Mouse (Mus musculus) WW6 (cell line): ENCODE results near the gene Stn1.

Experiments used
- DNase-seq: peaks from one replicate; pipeline ENCODE4 v3.0.0-alpha.2; 2013; ENCODE audit warnings: low read depth, low spot score

Gene Stn1

DNA sequence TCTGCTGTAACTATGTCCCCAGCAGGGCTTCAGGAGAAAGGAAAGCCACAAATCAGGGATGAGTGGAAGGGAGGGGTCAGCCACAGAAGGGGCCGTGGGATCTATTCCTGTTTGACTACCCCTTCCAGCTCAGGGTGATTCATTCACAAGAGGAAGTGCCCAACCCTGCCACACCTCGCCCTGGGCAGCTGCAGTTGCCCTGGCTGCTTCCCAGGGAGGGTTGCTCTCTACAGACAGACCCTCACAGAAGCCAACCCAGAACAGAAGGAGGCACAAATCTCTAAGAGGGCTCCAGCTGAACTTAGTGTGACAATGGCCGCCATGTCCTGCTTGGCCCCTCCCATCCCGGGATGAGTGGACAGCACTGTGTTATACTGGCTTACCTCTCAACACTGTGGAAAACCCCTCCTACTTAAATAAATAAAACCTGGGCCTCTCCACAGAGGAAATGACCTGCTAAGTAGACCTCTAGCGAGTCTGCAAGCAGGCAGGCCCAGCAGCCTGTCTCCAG lies 28.5 kb downstream of the Stn1 start:
- no peak for DNase-seq

DNA sequence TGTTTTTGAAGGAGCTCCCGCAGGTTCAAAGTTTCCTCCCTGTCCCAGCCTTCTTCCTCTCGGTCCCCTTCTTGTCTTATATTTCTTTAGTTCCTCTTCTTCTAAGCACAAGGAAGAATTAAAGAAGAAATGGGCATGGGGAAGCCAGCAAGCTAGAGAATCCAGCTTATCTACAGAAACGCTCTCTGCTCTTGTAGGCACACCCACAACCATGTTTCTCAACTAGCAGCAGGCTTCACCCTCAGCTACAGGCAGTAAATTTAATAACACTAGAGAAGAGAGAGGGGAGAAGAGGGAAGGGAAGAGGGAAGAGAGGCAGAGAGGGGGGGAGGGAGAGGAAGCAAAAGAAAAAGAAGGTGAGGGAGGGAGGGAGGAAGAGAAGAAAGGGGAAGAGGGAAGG lies 29.1 kb downstream of the Stn1 start:
- DNase-seq = no peak

DNA sequence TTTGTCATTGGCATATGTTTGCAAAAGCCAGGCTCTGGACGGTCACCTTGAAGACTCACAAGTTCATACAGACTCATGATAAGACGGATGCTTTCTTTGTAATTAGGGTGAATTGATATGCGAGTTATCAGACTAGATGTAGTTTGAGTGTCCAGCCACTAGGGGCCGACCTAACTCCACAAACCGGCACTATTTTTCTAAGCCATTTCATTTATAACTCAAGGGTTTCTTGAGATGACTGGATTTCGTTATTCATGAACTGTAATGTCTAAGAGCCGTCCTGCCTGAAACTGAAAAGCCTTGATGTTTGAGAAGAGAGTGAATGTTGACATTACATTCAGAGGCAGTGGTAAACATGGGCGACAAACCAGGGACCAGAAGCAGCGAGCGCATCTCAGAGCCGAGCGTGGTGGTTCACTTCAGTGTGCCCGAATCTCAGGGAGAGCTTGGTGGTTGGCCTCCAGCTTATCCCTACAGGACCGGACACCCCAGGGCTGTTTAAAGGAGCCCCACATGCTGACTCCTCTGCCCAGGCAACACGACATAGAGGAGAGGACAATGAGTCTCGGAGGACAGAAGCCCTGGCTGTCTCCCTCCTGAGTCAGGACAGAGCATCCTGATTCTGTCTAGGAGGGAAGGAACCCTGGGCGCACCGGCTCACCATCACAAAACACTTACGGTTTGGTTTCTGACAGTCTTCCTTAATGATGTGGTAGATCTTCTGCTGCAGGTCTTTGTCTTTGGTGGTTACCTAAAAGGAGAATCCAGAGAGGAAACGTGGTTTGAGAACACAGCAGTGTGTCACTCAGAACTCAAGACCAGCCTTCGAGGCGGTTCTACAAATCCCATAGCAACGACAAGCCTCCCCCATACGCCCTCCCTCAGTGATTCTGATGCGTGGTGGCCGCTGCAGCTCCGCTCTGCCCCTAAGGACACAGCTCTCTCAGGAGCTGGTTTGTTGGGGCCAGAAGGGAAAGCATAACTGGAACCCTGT lies 29.9 kb downstream of the Stn1 start:
- no peak for DNase-seq

DNA sequence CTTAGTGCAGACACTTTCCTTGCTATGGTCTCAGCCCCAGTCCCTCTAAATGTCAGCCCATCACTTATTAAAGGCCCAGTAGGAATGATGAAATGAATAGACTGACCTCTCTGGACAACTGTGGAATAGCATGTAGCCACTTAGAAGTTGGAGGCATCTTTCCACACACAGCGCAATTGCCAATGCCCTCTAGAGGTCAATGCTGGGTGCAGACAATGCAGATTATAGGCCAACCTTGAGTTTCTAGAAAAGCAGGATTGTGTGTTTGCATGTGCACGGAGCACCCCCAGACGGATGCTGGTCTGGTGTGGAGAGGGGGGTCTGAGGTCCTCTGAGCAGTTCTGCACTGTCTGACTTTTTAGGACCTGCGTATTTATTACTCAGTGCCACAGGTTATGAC lies 33.7 kb downstream of the Stn1 start:
- DNase-seq = no peak

DNA sequence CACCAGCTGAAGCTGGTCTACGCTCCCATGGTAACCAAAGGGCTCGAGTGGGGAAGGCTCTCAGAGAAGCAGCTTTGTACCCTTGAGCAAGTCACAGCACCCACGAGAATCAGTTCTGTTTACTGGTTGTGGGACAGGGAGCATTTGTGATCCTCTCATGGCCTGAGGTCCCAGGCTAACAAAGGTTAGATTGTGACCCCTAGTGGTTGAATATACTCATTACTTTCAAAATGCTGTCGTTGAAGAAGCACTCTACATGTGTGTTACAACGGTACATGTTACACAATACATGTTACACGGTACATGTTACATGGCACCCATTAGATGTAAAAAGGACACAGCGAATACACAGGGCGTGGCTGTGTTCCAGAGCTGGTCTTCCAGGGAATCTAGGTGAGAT lies 34.7 kb downstream of the Stn1 start:
- no peak for DNase-seq

DNA sequence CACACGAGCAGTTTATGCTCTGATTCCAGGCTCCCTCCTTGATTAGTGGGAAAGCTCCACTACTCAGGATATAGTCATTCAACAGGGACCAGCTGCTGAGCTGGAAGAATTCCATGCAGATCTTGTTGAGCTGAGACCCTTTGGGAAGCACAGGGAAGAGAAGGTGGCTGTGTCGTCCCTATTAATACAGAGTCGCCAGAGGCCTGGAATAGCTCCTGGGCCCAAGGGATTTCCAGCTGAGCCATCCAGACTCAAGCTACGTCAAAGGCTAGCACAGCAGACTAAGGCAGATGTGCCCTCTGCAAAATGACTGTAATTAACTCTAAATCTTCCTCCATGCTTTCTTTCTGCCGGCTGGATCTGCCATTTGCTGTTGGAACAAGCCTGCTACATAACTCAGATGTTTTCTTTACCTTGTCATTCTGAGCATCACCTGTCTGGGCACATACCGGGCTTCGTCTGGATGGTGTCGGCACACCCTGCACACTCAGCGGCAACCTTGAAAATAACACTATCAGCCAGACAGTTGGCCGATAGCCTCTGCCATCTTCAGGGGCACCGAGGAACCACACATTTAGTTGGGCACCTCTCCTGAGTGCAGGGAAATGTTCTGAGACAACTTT lies 36.8 kb downstream of the Stn1 start:
- DNase-seq = no peak

DNA sequence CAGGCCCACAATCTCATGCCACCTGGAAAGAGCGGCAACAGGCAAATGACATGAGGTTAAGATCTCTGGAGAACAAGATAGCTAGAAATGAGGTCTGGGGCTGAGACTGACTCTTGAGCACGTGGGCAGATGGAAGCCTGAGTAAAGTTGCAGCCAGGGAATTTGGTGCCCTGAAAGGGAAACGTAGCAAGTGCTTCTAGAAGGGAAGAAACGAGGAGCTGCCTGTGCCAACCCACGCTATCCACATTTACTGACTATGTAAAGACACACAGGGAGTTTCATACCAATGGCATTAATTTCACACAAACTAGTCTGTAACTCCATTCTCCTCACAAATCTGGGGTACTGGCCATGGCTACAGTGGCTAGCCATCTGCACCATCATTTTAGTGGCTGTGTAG lies 37.5 kb downstream of the Stn1 start:
- DNase-seq = no peak

DNA sequence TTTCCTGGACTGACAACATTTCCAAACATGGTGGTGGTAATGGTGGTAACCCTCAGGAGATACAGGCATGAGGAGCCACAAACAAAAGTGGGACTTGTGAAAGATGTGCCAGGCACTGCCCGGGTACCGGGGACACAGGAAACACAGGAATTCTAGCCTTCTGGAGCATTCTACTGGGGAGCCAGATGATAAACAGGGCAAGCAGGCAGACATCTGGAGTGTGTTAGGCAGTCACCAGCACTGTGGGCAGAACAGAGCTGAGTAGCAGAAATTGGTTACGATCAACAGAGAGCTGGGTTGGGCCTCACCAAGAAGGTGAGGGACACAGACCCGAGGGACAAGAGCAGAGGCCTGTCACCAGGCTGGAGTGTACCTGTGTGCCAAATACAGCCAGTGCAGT lies 38.4 kb downstream of the Stn1 start:
- DNase-seq = no peak

DNA sequence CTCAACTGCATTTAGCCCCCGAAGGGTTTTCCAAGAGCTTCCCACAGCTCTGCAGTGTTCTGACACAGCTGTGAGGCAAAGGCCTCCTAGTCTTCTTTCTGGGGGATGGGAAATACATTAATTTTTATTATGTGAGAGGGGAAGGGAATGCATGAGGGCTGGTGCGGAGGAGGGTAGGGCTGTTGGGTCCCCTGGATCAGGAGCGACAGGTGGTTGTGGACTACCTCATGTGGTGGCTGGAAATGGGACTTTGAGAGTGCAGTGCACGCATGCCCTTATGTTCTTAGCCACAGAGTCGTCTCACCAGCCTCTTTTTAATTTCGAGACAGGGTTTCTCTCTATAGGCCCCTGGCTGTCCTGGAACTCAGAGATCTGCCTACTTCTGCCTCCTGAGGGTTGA lies 39.6 kb downstream of the Stn1 start:
- no peak for DNase-seq

DNA sequence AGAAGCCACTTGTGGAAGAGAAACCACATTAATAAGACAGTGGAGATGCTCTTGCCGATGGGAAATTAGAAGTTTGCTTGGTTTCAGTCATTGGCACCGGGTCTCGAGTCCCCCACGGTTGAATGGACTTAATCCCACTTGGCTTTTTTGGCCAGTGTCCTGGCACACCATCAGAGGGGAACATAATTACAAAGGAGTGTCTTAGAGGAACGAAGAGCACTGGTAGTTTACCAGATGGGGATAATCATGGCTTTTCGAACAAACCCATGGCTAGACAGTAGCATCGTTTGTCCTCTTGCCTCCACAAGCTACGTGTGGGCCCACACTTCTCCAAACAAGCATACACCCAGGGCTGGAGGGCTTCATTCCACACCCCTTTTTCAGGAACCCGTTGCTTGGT lies 40.0 kb downstream of the Stn1 start:
- no peak for DNase-seq

DNA sequence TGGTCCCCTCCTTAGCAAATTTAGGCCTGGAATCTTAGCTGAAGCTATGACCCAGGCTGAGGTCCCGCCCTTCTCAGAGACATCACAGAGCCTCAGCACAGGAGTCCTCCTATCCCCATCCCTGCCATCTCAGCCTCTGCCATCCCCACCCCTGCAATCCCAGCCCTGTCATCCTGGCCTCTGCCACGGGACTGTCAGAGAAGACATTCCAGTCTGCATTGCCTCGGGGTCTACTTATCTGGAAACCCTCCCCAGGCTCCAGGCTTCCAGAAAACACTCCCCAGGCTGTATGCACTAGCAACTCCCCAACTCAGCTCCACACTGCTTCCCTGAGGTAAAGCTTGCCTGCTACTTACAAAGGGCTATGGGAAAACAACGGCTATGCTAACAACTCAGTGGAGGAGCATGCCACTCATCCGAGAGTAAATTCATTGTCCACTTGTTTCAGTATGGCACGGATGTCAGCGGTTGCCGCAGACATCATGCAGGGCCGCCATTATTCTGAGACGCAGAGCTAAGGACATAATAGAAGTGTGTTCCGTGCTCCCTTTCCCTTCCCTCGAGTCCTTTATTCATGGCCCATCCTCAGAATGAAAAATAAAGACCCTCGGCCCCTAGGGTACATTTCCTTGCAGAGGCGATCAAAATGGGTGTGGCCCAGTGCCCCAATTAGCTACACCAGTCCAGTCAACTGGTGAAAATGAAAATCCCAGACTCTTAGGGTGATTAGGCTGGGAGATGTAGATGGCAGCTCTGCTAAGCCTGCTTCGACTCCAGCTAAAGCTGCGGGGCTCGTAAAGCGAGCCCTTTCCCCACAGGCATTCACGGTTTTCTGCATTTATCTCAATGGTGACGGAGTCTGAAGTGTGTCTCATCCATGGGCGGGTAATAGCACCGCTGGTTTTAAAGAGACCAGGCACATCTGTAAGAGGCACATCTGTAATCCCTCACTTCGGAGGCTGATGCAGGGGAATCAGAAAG lies 44.0 kb downstream of the Stn1 start:
- DNase-seq = no peak

DNA sequence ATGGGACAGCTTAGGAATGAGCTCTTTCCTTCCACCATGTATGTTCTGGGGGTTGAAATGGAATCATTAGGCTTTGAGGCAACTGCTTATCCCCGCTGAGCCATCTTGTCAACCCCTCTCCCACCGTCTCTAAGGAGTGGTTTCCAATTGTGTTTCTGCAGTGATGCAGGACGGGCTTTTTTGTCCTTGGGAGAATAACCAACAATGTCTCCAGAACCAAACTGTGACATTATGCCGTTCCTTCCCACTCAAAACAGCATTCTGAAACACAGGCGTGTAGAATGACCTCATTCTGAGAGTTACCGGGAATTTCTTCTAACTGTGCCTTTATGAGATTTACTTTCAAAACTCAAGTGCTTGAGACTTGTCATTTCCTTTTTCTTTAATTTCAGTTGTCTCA lies 44.9 kb downstream of the Stn1 start:
- DNase-seq = no peak

DNA sequence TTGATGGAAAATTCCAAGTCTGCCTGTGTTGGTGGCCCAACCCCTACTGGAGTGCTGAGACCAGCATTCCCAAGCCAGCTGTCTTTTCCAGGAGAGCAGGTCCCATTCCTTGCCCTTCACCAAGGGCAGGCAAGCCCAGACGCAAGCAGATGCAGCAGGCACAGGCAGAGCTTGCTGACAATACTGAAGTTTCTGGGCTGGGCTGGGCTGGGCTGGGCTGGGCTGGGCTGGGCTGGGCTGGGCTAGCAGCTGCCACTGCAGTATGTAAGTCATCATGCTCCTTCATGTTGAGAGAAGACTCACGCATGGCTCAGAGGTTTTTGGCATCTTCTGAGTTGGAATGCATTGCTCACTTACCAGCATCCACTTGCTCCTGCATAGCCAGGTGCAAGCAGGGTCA lies 45.5 kb downstream of the Stn1 start:
- no peak for DNase-seq

DNA sequence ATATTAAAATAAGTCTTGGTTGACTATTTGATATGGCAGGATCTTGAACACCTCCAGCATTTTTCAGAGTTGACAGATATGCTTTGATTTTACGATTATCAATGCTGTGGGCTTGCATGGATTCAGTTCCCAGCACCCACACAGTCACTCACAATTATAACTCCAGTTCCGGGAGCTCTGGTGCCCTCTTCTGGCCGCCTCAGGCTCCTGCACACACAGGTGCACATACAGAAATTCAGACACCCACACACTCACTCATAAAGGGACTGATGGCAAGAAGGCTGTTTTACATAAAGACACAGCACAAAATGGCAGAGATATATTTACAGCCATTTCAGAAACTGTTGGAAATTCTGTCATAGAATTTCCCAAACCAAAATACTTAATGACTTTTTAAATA lies 48.1 kb downstream of the Stn1 start:
- DNase-seq = no peak

DNA sequence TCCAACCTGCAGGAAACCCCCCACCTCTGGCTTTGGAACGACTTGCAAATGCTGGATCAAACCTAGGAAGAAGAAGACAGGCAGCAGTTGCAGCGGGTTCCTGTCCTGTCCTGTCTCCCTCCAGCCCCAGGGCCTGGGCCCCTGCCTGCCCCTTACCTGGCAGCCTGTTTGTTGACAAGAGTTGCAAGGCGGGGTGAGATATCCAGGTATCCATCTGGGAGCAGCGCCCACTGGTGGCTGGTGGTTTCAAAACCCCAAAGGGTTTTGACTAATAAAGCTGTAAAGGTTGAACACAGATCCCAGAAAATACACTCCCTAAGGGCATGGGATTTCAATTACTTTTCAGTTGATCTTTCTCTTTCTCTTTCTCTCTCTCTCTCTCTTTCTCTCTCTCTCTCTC lies 49.1 kb downstream of the Stn1 start:
- DNase-seq = no peak

DNA sequence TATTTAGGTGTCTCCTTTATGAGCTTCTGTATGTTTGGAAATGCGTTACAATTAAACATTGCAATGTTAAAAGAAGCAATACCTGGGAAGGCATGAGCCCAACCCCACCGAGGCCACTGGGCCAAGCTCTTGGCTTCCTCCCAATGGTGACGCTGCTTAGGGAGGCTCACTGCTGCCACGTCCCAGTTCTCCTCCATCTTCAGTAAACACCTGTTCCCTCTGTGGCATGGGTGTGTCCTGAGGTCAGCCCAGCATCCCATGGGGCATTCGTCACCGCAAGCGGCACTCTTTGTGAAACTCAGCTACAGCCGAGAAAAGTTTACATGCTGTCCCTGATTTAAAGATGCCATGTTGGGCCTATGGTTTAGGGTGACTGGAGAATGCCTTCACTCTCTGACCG lies 49.7 kb downstream of the Stn1 start:
- no peak for DNase-seq

DNA sequence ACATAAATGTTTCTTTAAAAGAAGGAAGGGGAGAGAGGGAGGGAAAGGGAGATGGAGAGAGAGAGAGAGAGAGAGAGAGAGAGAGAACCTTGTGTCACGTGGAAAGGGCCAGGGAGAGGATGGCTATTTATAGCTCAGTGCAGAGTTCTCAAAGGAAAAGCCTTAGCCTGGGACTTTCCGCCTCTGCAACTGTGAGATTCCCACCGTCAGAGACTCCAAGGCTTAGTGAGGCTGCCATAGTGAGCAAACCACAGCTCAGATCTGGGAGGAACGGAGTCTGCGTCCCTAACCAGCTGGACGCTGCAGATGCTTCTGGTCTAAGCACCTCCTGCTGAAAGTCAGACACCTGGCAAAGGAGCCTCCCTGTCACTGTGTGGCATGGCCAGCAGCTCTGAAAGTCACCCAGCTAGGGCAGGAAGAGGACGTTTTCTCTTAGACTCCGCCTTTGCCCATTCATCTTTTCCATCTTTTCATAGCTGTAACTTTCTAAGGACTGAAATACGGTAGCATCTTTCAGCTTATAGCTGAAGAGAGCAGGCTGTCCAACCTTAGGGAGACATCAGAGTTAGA lies 51.2 kb downstream of the Stn1 start:
- no peak for DNase-seq

DNA sequence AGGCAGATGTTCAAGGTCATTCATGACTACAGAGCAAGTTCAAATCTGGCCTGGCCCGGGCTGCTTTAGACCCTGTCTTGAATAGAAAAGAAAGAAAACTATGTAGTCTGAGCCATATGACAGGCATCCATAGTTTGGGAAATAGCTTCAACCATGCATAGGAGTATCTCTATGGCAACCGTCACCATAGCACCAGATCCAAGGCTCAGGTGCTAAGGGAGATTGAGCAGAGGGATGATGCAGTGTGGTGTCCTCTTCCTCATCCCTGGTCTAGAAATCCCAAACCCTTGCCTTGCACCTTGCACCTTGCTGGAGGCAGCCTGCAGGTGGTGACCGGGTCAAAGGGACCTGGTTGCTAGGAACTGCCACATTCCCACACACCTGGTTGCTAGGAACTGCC lies 53.2 kb downstream of the Stn1 start:
- DNase-seq = no peak

DNA sequence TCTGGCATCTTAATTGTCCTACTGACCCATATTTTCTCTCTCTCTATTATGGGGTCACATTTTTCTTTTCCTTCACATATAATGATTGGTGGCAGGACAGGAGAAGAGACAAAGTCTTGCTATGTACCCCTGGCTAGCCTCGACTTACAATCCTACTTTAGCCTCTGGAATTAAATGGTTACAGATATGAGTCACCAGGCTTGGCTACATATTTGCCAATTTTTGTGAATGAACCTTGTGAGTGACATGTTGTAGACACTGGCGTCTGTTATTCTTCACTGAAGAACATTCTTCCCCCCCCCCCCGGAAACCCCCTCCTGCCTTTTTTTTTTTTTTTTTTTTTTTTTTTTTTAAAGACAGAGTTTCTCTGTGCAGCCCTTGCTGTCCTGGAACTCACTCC lies 54.0 kb downstream of the Stn1 start:
- DNase-seq = no peak

DNA sequence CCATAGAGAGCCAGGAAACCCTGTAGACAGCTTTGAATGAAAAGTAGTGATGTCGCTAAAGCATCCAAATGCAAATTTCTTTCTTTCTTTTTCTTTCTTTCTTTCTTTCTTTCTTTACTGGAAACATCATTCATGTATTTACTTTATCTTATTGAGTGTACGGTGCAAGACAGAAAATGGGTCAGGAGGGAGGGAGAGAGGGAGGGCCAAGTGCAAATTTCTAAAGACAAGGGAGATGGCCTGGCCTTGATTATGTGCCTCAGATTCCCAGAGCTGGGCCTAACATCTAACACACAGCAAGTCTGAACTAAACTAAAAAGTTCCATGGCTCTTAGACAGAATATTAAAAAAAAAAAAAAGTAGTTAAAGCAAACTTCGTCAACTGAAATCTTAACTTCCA lies 63.9 kb downstream of the Stn1 start:
- DNase-seq = no peak

DNA sequence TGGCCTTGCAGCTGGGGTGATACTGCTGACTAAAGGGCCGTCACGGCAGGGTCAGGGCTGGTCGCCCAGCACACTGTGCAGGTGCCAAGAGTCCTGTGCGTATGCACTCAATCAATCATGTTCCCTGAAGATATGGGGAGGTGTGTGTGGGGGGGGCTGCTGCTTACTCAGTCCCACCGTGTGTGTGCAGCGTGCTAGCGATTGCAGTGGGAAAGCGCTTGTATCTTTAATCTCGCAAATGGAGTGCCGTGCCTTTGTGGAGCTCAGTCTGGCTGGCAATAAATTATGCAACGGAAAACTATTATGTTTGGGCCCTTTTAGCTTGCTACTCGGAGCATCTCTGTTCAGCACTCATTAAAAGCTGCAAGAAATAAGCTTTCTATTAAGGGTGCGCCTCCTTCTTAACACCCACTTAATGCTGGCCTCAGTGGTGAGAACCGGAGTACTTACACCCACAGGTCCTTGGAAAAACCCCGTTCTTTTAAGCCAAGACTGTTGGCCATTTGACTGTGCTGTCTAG lies 64.4 kb downstream of the Stn1 start:
- no peak for DNase-seq
